Mouse (Mus musculus): ENCODE measurements around the gene Tctex1d2.

DNA sequence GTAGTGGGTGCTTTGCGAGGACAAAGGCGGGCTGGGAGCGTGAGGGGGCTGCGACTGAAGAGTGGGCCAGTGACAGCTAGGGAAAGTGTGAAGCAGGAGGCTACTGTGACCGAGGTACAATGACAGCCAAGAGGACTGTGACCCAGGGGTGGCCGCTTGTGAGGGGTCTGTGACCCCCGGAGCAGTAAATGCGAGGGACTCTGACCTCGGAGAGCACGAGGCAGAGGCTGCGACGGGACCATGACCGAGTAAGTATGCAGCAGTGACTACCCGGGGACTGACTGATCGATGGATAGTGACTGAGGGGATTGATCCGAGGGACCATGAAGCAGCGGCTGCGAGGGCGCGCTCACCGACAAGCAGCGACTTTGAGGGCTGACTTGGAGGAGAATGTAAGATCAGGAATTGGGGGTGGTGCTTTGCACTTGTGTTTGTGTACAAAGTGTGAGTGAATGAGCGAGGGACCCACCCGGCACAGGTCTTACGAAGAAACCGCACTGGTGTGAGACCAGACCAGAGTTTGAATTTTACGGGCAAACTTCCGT, 11.6 kb downstream of the Tctex1d2 start:
- TF ChIP-seq POLR2A (IDR thresholded peaks at IDR 0.05; ENCODE audit: extremely low read depth, insufficient read depth, low read length) (no peak), CTCF (IDR thresholded peaks at IDR 0.05; ENCODE audit: extremely low read depth, insufficient read depth, low read length) (no peak)
